Mouse (Mus musculus): Measurements from ENCODE around the gene Igsf3. TPM values are rescaled to one million over a fixed set of nuclear protein-coding genes. Genes with fewer than 3 reads are reported as not detected.
A peak's percentile ranks its signal among the peaks of the same experiment; 100 is the strongest.
"Not testable (repeated sequence)": the region's sequence is repeated elsewhere in the genome, so short reads cannot be mapped to it uniquely, and the experiment has no call there.

Igsf3 gene
- total RNA-seq, 2 experiments from 2014 or later: 6.6 to 10.6 TPM

DNA sequence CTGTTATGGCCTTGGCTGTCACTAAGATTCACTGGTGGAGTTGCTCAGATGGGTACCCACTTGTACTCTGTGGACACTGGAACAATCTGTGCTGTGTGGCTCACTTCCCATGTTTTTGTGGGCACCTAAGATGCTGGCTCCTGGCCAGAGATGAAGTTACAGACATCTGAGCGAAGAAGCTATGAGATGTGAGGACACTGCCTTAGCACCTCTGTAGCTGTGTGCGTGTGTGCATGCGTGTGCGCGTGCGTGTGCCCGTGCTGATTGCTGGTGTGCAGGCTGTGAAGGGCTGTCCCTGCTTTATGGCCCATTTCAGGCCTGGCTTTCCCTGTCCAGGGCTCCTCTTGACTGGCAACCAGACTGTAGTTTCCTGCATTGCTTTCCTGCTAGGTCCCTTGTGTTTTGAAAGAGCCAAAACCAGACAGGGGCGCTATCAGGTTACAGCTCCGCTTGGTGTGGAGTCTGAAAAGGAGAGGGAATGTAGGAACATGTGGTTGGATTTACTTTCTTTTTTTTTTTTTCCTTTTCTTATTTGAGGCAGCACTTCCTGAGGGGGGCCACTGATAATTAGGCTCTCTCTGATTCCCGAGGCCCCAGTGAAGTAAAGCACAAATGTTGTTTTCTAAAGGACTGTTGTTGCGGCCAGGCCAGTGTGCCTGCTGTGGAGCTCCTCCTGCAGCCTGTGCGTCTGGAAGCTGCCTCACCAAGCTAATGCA, 21.3 kb downstream of the Igsf3 start:
- intact Hi-C loops (cut with DNase I; ENCODE audit: low total_unique reads): no loop called here
- peak; percentile 51 for DNase-seq

DNA sequence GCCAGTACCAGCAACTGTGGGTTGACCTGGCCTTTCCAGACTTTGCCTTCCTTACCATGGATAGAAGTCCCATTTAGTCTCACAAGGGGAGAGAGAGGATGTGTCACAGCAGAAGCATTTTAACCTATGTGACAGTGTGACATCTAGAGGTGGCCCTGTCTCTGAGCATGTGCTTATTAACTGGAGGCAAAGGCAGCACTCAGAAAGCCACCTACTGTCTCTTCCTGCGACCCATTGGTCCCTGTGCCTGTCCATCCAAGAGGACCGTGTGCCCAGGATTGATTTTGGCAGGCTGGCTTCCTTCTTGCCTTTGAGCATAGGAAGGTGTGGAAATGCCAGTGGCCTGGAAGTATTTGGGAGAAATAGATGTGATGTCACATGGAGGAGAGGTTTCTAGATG, 22.0 kb downstream of the Igsf3 start:
- intact Hi-C loops (cut with DNase I; ENCODE audit: low total_unique reads): no loop called here

DNA sequence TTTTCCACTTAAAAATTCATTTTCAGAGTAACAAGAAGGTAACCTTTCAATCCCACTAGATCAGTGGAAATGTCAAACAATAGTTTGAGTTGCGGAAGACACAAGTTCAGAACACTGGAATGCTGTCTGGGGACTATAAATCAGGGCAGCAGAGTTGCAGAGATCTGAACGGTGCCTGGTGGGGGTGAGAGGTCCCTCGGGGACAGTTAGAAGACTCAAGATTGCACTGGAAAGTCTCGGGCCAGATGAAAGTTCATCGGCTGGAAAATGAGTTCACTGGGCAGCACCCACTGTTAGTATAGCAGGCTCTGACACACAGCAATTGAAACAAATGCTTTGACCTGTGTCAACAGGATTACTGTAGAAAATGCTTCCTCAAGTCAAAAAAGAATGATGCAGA, 24.6 kb downstream of the Igsf3 start:
- intact Hi-C loops (cut with DNase I; ENCODE audit: low total_unique reads): no loop called here
- no peak for DNase-seq

More for the DNA sequence above, 22.0 kb downstream of the Igsf3 start:
- no peak for DNase-seq

DNA sequence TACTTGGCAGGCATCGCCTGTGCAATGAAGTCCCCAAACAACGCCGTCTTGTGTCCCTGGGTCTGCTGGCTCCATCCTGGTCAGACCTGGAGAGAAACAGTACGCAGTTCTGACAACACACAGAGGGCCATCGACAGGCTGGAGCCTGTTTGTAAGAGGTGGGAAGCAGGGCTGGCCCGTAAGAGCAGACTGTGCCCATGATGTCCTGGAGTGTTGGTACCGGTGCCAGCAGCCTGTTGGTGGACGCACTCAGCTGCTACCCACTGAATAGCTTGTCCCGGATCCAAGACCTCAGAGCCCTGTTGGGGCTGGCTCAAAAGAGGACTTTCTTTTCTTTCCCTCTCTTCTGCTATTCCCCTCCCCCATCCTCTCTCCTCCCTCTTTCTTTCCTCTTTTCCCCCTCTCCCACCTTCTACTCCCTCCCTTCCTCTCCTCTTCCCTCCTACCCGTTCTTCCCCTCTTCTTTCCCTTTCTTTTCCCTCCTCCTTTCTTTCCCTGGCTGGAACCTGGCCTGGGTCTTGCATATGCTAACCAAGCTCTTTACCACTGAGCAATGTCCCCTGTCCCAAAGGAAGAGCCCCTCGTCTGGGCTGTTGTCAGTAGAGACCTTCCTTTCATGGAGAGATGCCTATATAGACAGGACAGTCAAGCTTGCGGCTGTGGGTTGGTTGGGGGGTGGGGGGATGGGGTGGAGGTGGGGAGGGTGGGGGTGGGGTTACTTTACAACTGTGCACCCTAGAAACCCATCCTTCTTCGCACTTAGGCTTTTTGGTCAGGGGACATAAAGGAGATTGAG, 27.9 kb downstream of the Igsf3 start:
- intact Hi-C loops (cut with DNase I; ENCODE audit: low total_unique reads): no loop called here
- DNase-seq: peak; percentile 40

GRCm38 (mm10) chr3:101405495-101405894, 28.6 kb downstream of the Igsf3 start:
- intact Hi-C loops (cut with DNase I; ENCODE audit: low total_unique reads): no loop called here

GRCm38 (mm10) chr3:101406097-101406496, 29.2 kb downstream of the Igsf3 start:
- intact Hi-C loops (cut with DNase I; ENCODE audit: low total_unique reads): no loop called here
- no peak for DNase-seq

More at GRCm38 (mm10) chr3:101405495-101405894, 28.6 kb downstream of the Igsf3 start:
- no peak for DNase-seq

DNA sequence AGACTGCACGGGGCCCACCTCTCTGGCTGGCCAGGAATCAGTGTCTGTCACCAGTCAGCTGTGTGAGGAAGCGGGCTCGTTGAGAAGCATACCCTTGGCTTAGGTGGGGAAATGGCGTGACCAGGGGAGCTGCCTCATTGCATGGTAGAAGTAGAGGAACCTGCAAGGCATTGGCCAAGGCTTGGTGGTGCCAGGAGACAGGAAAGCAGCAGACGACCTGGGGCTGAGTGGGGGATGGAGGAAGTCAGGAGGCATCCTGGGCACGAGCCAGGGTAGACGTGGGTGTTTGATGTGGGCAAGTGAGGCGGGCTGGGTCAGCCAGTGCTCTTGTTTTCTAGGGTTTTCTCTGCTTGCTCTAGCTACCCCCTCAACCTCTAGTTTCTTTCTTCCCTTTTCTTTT, 30.7 kb downstream of the Igsf3 start:
- no peak for DNase-seq
- intact Hi-C loops (cut with DNase I; ENCODE audit: low total_unique reads): no loop called here

GRCm38 (mm10) chr3:101408953-101409750, 32.3 kb downstream of the Igsf3 start:
- intact Hi-C loops (cut with DNase I; ENCODE audit: low total_unique reads): no loop called here
- peak; percentile 30 for DNase-seq

DNA sequence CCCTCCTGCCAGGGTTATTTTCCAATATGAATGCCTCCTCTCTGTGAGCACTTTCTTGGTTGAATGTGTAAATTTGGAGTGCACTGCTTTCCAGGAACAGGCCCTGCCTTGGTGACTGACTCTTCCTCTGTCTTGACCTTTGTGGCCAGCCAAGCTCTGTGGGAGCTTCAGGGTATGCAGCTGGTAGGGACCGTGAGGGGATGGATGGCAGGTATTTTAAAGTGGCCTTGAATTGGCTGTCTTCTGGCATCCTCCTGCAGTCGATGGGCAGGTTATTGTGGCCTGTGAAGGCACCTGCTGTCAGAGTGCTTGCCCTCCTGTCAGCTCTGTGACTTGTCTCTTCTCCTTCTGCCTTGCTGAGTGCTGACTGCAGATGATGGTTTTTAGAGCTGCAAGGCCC, 33.3 kb downstream of the Igsf3 start:
- no peak for DNase-seq
- intact Hi-C loops (cut with DNase I; ENCODE audit: low total_unique reads): no loop called here

GRCm38 (mm10) chr3:101410745-101411144, 33.9 kb downstream of the Igsf3 start:
- DNase-seq: no peak
- intact Hi-C loops (cut with DNase I; ENCODE audit: low total_unique reads): no loop called here

DNA sequence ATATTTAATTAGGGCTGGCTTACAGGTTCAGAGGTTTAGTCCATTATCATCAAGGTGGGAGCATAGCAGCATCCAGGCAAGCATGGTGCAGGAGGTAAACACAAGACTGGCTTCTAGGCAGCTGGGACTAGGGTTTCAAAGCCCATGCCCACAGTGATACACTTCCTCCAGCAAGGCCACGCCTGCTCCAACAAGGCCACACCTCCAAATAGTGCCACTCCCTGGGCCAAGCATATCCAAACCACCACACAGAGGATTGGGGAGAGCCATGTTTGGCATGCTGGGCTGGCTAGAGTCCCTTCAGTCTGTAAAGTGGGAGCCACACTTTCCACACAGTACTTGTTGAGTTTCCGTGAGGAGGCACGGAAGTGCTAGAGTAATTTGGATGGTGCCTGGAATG, 34.7 kb downstream of the Igsf3 start:
- no peak for DNase-seq
- intact Hi-C loops (cut with DNase I; ENCODE audit: low total_unique reads): no loop called here

GRCm38 (mm10) chr3:101412115-101412514, 35.2 kb downstream of the Igsf3 start:
- DNase-seq: no peak
- intact Hi-C loops (cut with DNase I; ENCODE audit: low total_unique reads): no loop called here

DNA sequence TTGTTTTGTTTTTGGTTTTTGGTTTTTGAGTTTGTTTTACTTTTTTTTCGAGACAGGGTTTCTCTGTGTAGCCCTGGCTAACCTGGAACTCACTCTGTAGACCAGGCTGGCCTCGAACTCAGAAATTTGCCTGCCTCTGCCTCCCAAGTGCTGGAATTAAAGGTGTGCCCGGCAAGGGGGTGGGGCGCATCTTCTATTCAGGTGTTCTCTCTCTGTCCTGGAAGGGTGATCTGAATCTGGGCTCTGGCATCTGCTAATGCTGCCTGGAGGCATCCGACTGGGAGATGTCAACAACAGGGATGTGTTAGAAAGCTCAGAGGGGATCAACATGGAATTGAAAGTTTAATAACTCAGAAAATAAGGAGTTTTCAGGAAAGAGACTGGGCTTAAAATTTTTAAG, 36.1 kb downstream of the Igsf3 start:
- intact Hi-C loops (cut with DNase I; ENCODE audit: low total_unique reads); DNase-seq: not testable (repeated sequence)

GRCm38 (mm10) chr3:101418740-101419652, 42.1 kb downstream of the Igsf3 start:
- intact Hi-C loops (cut with DNase I; ENCODE audit: low total_unique reads): no loop called here
- DNase-seq: no peak

GRCm38 (mm10) chr3:101419653-101419994, 42.7 kb downstream of the Igsf3 start:
- intact Hi-C loops (cut with DNase I; ENCODE audit: low total_unique reads): no loop called here
- no peak for DNase-seq

GRCm38 (mm10) chr3:101423188-101423587, 46.3 kb downstream of the Igsf3 start:
- DNase-seq: no peak
- intact Hi-C loops (cut with DNase I; ENCODE audit: low total_unique reads): no loop called here

- DNase-seq: no peak
- intact Hi-C loops (cut with DNase I; ENCODE audit: low total_unique reads): no loop called here
Measured at GRCm38 (mm10) chr3:101424295-101424885, 47.5 kb downstream of the Igsf3 start.

DNA sequence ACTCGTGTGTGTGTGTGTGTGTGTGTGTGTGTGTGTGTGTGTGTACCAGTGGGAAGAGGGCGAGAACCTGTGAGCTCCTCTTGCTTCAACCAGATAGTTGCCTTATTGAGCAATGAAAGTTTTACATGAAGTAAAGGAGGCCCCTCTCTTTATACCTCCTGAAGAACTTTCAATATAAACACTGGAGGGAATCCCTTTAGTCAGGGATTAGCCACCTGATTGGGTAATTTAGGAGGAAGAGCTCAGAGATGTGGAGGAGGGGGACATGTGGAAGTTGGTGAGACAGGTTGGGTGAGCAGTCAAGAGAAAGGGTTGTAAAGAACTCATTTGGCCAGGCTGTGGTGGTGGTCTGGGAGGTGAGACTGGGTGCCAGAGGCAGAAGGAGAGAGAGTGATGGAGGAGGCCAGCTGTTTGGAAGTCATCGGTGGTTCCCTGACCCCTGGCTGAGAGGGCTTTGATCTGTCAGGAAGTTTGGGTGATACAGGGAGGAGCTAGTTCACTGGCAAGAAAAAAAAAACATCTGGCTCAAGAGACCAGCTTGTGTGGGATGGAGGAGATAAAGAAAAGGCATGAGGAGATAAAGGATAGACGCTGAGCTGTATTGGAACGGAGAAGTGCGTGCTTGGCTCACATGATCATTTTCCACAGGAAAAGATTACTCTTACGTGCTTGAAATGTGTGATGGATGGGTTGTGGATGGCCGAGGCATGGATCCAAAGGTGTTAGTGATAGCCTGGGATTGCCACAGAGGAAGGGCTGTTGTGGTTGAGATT, 53.3 kb downstream of the Igsf3 start:
- intact Hi-C loops (cut with DNase I; ENCODE audit: low total_unique reads): no loop called here
- DNase-seq: no peak
